Mouse (Mus musculus) c-Kit-negative CD71-positive TER-119-positive erythroid progenitor cells, embryonic 14.5 days (primary cell): ENCODE data around the gene Cbfa2t2.

Experiments used
- DNase-seq: peaks from one replicate; pipeline ENCODE4 v3.0.0-alpha.2; 2013; ENCODE audit warnings: low read depth, low spot score

Cbfa2t2 gene

DNA sequence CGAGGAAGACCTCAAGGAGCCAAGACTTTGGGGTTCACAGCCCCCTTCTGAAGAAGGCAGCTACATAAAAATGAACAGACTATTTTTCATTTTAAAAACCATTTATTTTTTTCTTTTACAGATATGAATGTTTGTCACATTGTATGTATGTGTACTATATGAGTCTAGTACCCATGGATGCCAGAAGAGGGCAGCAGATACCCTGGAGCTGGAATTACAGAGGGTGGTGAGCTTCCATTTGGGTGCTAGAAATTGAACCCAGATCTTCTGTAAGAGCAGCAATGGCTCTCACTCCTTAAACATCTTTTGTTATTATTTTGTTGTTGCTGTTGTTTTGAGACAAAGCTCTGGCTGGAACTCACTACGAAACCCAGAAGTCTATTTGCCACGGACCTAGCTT lies 10.8 kb upstream of the Cbfa2t2 start:
- no peak for DNase-seq

DNA sequence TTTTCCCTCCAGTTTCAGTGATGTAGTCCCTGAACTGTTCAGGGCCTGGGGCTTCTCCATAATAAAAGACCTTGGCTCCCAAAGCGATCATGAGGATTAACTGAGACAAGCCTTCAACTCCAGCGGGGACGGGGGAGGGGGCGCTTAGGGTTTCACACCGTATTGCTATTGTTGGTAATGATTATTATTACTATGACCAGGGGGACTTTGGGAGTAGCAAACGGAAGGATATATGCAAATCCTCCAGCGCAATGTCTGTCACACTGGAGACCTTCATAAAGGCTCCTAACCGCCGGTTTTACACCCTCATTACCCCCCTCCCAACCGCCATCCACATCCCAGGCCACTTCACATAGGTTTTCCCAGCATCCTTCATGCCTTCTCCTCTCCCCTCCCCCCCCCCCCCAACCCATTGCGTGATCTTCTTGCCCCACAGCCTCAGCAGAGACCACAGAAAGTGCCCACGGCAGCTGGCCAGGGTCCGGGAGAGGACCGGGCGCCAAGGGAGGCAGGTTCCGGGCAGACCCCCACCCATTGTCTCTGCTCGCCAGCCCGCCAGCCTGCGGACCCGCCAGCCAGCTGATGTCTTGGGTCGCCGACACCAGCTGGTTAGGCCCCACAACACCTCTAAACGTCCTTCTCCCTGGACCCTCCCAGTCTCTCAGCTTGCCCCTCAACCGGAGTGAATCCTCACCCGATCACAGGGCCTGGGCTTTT lies 9.9 kb upstream of the Cbfa2t2 start:
- no peak for DNase-seq

DNA sequence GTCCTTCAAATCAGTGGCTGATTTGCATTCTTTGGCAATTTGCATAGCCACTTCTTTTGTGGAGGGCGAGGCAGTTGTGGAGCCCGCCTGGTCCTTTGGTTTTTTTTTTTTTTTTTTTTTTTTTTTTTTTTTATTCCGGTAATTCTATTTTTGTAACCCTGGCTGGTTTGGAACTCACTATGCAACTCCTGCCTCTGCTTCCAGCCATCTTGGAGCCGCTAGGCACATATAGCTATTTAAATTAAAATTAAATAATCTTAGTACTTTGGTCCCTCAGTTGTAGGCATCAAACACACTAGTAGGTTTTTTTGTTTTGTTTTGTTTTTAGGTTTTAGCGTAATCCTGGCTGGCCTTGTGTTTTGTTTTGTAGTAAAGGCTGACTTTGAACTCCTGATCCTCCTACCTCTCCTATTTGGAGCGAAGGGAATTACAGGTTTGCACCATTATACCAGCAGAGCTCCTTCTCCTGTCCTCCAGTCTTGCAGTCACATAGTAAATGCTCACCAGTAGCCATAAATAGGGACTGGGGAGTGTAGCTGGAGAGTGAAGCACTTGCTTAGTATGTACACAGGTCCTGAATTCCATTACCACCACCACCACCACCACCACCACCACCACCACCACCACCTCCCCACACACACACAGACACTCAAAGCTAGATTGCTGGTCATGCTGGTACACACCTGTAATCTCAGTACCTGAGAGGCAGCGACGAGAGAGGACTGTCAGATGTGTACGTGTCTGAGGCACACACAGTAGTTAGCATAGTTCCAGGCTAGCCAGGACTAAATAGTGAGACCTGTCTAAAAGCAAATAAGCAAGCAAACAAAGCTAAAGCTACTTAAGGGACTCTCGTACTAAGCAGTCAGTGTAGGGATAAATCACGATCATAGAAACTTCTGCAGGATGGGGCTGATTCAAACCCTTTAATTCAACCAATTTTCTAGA lies 9.1 kb upstream of the Cbfa2t2 start:
- DNase-seq: no peak

DNA sequence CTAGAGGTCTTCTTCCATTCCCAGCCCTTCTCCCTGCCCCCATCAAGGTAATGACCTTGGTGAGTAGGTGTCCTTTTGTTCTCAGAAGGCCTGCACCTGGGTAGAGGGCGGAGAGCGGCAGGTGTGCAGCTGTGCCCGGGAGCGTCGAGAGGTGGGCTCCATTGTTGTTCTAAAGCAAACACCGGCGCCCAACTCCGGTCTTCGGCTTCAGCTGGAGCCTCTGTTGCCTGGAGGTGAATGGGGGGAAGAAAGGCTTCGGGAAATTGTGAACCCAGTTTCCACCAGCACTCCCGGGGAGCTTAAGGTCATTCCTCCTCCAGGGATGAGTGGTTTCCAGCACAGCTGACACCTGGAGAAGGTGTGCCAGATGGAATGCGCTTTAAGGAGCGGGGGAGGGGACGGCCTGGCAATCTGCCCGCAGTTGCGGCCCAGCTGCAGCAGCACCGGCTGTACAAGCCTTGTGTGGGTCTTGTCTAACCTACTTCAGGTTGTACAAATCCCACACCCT lies 8.4 kb upstream of the Cbfa2t2 start:
- DNase-seq: no peak

DNA sequence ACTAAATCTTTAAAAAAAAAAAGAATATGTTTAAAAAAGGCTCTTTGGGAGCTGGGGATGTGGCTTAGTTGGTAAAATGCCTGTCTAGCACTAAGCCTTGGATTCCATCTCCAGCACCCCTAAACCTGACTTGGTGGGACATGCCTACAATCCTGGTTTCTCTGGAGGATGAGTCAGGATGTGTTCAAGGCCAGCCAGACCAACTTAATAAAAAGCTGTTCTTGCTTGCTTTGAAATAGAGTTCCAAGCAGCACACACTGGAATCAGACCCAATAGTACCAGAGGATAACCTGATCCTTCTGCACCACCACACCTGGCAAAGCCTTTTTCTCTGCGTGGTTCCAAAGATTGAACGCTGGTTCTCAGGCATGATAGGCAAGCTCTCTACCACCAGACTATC lies 5.7 kb upstream of the Cbfa2t2 start:
- DNase-seq: no peak

DNA sequence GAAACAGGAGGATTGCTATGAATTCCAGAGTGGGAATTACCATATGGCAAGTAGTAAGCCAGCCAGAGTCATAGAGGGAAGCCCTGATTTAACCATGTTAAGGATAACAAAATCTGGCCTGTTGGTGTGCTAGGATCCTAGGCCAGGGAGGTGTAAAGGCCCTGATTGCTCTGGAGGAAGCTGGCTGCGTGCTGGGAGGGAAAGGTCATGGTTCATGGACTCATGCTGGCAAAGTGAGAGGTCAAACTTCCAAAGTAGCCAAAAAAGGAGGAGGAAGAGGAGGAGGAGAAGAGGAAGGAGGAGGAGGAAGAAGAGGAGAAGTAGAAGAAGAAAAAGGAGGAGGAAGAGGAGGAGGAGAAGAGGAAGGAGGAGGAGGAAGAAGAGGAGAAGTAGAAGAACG lies 3.6 kb upstream of the Cbfa2t2 start:
- no peak for DNase-seq

DNA sequence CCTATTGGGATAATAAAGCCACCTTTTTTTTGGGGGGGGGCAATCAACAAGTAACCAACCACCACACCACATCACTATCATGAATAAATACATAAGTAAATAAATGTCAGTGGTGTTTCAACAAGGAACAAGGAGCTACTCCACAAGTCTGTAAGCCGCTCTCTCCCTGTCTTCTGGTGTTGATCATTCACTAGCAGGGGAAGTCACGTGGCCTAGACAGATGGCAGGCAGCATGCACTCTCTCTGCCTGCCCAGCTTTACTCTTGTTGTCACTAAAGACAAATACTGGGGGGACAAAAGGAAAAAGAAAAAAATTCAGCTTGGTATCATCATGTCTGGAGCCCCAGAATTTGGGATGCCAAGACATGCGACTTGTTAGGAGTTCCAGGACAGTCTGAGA lies 2.9 kb upstream of the Cbfa2t2 start:
- DNase-seq: no peak

DNA sequence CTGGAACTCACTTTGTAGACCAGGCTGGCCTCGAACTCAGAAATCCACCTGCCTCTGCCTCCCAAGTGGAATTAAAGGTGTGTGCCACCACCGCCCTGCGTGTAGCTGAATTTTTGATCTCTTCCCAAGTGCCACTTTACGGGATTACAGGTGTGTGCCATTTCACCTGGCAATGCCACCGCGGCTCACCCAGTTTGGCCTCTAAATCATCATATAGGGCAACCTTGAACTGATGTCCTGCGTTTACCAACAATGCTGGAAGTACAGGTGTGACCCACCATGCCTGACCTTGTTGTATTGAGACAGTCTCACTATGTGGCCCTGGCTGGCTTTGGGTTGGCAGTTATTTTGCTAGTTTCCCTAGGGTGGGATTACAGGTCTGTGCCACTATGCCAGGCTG lies 1.6 kb upstream of the Cbfa2t2 start:
- DNase-seq: no peak

DNA sequence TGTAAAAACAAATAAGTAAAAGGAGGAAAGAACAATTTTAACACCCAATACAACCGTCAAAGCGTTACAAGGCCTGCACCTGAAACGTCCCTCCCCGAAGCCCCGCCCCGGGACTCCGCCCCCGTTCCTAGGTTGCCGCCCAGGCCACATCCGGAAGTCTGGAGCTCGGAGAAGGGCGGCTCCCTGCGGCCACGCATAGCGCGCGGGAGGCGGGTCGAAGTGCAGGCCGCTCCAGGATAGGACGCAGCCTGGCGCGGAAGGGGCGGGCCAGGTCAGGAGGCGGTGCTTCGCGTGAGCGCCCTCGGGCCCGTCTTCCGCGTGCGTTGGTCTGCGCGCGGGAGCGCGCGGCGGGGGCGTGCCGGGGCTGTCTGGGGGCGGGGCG lies 214 bp upstream of the Cbfa2t2 start:
- DNase-seq: peak; percentile 97

DNA sequence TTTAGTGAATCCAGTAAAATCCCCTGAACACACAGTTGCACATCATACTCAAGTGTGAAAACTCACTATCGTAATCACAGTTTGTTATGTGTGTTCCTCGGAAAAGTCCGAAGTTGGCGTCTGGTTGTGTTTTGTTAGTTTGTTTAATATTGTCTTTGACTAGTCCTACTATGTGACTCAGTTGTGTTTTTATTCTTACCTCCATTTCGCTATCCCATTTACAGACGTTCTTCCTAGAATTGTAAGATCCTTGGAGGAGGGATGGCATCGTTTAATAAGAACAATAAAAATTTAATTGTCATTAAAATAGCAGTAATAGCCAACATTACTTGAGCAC lies 878 bp downstream of the Cbfa2t2 start:
- peak; percentile 8 for DNase-seq

DNA sequence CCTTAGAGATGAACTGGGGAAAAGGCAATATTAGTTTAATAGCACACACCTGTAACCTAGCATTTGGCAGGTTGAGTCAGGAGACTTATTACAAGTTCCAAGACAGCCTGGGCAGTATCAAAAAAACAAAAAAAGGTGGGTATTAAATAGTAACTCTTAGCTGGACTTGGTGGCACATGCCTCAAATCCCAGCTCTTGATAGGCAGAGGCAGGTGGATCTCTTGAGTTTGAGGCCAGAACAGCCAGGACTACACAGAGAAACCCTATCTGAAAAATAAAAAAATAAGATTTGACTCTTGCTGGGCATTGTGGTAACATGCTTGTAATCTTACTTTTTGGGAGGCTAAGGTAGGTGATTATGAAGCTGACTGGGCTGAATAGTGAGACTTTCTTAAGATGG lies 4.2 kb downstream of the Cbfa2t2 start:
- no peak for DNase-seq

DNA sequence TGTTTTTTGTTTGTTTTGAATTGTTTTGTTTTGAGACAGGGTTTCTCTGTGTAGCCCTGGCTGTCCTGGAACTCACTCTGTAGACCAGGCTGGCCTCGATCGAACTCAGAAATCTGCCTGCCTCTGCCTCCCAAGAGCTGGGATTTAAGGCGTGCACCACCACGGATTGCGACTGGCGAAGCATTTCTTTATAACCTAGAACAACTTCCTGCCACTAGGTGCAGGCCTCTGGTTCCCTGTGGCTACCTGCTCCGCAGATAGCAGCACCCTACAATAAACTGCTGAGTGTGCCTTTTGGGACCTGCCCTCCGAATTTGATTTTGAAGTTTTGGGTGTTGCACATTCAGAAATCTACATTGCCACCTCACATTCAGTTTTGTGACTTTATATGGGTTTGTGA lies 11.5 kb downstream of the Cbfa2t2 start:
- DNase-seq: no peak

DNA sequence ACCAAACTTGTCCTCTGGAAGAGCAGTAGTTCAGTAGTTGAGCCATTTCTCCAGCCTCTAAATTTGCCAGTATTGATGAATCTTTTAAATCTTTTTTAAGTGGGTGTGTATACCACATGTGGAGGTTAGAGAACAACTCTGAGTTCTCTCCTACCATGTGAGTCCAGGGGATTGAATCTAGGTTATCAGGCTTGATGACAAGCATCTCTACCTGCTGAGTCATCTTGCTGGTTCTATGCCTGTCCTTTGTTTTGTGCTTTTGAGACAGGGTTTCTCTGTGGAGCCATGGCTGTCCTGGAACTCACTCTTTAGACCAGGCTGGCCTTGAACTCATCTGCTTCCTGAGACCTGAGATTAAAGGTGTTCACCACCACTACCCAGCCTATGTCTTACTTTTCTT lies 12.4 kb downstream of the Cbfa2t2 start:
- DNase-seq: no peak

DNA sequence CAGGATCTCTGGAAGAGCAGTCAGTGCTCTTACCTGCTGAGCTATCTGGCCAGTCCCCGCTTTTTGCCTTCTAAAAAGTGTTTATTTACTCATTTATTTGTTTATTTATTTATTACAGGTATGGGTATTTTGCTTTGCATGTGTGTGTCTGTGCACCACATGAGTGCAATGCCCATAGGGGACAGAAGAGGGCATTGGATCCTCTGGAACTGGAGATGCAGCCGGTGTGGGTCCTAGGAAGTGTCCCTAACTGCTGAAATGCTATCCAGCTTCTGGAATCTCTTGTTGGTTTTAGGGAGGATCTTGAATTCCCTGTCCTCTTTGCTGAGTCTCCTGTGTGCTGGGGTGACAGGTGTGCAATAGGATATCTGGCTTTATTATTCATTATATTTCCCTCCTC lies 16.7 kb downstream of the Cbfa2t2 start:
- DNase-seq: no peak

DNA sequence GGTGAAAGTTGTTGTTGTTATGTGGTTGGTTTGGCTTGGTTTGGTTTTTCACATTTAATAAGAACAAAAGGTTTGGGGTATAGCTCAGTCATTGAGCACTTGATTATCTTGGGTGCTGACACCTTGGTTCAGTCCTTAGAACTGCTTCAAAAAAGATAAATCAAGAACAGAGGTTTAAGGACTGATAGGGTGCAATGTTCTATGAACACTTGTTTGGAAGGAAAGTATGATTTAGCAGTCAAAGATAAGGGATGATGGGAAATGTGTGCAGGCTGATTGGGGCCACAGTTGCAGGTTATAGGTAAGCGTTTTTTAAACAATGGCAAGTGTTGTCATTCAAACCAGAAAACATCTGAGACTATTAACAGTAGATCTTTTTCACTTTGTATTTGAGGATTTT lies 17.8 kb downstream of the Cbfa2t2 start:
- DNase-seq: no peak

DNA sequence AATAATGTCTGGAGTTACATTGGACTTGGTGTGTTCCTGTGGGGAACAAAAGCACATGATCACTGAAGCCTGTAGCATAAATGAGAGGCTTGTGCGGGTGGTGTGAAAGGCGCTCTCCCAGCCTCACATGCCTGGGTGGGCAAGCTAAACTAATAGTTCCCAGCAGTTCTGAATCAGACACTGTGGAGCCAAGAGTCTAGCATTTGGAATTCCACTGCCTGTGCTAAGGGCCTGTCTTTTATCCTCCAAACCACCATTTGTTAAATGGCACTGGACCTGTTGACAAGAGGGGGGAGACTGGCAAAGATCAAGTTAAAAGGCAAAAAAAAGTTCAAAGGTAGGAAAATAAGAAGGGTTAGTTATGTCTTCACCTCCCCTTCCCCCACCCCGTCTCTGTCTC lies 18.3 kb downstream of the Cbfa2t2 start:
- DNase-seq: no peak

DNA sequence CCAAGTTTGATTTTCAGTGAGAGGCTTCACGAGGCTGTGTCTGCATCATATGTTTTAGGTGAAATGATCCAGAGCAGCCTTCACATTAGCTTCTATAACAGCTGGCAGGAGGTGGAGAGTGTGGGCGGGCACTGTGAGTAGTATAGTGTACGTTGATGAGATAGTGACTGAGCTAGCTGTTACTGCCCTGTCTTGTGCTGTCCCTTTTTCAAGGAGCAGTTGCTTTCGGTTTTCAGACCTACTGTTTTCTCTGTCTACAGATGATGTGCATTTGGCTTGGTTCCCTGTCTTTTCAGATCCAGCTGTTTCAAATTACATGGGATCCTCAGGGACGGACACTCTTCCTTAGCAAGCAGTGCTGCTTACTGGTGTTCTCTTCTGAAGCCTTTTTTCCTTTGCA lies 19.5 kb downstream of the Cbfa2t2 start:
- no peak for DNase-seq

DNA sequence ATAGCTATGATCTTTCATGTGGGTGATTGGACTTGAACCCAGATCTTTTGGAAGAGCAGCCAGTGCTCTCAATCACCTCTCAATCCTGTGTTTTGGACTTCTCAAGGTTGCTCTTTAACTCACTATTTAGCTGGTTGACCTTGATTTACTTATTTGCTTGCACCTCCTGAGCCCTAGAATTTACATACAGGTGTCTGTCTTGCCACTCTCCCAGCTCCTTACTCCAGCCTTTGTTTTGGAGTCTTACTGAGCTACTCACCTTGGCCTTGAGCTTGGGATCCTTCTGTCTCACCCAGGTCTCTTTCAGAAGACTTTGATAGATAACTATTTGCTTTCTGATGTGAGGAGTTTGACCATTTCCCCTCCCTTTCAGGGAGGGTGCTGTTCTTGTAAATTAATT lies 20.3 kb downstream of the Cbfa2t2 start:
- no peak for DNase-seq

DNA sequence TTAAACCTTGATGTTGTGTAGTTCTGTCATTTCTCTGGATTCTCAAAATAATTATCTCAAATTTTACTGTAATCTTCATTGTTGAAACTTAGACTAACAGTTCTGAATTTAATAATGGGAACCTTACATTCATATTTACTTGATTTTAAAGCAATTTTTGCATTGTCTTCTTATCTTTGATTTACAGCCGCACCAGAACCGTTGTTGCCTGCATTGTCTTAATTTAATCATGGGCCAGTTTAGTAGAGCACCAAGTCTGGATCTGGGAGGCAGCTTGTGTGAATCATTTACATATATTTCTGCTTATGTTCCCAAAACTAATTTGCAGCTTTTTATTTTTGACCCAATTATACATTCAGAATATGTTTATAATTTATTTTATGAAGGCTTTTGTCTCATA lies 23.0 kb downstream of the Cbfa2t2 start:
- DNase-seq: no peak

DNA sequence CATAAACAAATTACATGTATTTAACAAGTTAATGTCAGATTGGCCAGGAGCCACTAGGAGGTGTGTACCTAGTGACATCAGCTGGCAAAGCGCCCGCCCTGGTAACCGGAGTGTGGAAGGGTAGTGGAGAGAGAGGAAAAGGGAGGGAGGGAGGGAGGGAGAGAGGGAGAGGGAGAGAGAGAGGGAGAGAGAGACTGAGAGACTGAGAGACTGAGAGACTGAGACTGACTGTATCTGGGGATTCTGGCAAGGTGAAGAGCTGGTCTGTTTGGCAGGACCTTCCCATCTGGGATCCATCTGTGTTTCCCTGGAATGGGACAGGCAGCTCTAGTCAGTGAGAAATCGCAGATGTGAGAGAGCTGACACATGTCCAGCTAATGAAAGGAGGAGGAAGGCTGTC lies 23.6 kb downstream of the Cbfa2t2 start:
- DNase-seq: no peak

DNA sequence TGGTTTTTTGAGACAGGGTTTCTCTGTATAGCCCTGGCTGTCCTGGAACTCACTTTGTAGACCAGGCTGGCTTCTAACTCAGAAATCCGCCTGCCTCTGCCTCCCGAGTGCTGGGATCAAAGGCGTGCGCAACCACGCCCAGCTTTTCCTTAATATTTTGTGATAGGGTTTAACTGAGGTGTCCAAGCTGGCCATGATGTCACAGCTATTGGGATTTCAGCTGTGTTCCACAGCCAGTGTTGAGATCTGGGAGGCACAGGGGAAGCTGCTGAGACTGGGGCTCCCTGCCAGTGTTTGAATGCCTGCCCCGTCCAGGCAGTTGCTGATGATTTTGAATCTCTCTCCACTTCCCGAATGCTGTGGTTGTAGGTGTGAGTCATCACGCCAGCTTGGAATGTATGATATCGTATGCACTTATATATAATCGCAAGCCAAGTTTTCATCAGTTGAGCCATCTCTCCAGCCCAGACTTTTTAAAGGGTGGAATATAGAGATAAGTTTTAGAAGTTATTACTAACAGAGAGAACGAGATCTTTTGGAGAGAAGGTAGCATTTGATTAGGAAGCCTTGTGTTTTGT lies 27.4 kb downstream of the Cbfa2t2 start:
- no peak for DNase-seq

DNA sequence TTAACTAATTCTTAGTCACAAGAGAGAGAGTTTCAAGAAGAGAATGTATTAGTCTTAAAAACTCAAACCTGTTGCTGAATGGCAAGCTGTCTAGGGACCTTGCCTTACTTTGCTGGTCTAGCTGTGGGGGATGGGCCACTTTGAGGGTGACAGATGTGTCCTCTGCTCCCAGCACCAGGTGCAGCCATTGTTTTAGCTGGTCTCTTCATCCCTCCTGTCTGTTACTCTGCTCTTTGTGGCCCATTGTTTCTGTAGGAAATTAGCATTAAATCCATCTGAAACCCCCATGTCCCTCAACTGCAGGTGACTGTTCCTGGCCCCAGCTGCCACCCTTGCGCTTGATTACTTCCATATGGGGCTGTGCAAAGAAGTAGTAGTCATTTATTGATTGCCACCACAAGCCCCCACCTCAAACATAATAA lies 29.6 kb downstream of the Cbfa2t2 start:
- DNase-seq: no peak

DNA sequence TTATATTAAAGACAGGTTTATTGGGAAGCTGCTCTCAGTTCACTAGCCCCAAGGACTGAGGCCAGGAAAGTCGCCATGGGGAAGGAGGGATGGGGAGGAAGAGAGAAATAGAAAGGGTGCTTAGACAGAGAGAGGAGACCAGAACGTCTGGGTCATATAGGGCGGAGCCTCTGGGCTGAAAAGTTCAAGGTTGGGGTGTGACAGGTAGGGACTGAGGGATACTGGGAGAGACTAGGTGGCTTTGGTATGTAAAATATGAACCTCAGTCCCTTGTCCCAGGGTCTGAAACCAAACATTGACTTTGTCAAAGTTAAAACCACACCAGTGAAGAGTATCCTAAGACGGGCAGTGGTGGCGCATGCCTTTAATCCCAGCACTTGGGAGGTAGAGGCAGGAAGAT lies 30.9 kb downstream of the Cbfa2t2 start:
- DNase-seq: no peak
